Mouse (Mus musculus) heart, postnatal 0 days (tissue): ENCODE measurements around the gene Slc29a3. TPM values are rescaled to one million over a fixed set of nuclear protein-coding genes. Genes with fewer than 3 reads are reported as not detected.

ENCODE experiments used
- ATAC-seq: fragments of 200-750 bp; cut with Nextera tagmentation; 2 replicates; pipeline ENCODE4 v1.8.0; 2017; ENCODE audit warnings: low read depth, moderate number of reproducible peaks, moderate library complexity; ENCODE audit not compliant: insufficient read depth
- DNase-seq: peaks from one replicate; pipeline ENCODE4 v3.0.0-alpha.2; 2016; ENCODE audit warnings: low spot score
- H3K27ac ChIP-seq: fragments of 300-500 bp; sonication (generic); 2 replicates; pipeline ENCODE4 v1.5.1; 2014; ENCODE audit warnings: low read depth, mild to moderate bottlenecking
- H3K27me3 ChIP-seq: fragments of 300-500 bp; sonication (generic); 2 replicates; pipeline ENCODE4 v1.6.1; 2014; ENCODE audit warnings: low read length, mixed read lengths; ENCODE audit not compliant: control insufficient read depth, insufficient read depth
- H3K36me3 ChIP-seq: fragments of 300-500 bp; sonication (generic); replicated peaks from 2 replicates; pipeline ENCODE4 v1.6.1; 2014; ENCODE audit warnings: low read length, mixed read lengths; ENCODE audit not compliant: control insufficient read depth, insufficient read depth
- H3K4me1 ChIP-seq: fragments of 300-500 bp; sonication (generic); 2 replicates; pipeline ENCODE4 v1.6.1; 2014; ENCODE audit warnings: antibody characterized with exemption; ENCODE audit not compliant: control insufficient read depth, insufficient read depth
- H3K4me2 ChIP-seq: fragments of 300-500 bp; sonication (generic); 2 replicates; pipeline ENCODE4 v1.6.1; 2014; ENCODE audit warnings: low read depth, mild to moderate bottlenecking, low read length, moderate library complexity
- H3K4me3 ChIP-seq: fragments of 300-500 bp; sonication (generic); 2 replicates; pipeline ENCODE4 v1.5.1; 2014; ENCODE audit warnings: low read depth, low read length
- H3K9ac ChIP-seq: fragments of 300-500 bp; sonication (generic); replicated peaks from 2 replicates; pipeline ENCODE4 v1.6.1; 2014; ENCODE audit warnings: low read depth, low read length, mixed read lengths
- H3K9me3 ChIP-seq: fragments of 300-500 bp; sonication (generic); replicated peaks from 2 replicates; pipeline ENCODE4 v1.6.1; 2016; ENCODE audit warnings: low read length; ENCODE audit not compliant: control insufficient read depth
- CTCF ChIP-seq: IDR thresholded peaks from 2 replicates; pipeline ENCODE4 v1.5.1; 2016; ENCODE audit warnings: antibody characterized with exemption, control low read depth, low read depth
- EP300 ChIP-seq: IDR thresholded peaks from 2 replicates; pipeline ENCODE4 v1.6.1; 2016; ENCODE audit warnings: antibody characterized with exemption, low read depth
- WGBS: fragments of 180-500 bp; shearing (Covaris S2); extraction: QIAGEN DNeasy Blood & Tissue Kit; methylation state at CpG from one replicate; pipeline ENCODE4 v1.1.7; 2014; 5-methylcytosine and 5-hydroxymethylcytosine counted together
- polyA plus RNA-seq: library from polyadenylated mRNA; unstranded; fragments of >200 nt; fragmentation: Nextera tagmentation; extraction: Ambion mirVana; gene quantifications from 2 replicates; pipeline ENCODE4 v1.2.1, GENCODE M21; 2015
- total RNA-seq: library from RNA; depleted of rRNA; stranded (reverse); fragments of >200 nt; gene quantifications from 2 replicates; pipeline ENCODE4 v1.2.3, GENCODE M21; 2014; ENCODE audit warnings: low replicate concordance

The Slc29a3 gene
- total and polyA plus RNA-seq, 2 experiments from 2014 or later: 1.6 to 4.4 TPM

DNA sequence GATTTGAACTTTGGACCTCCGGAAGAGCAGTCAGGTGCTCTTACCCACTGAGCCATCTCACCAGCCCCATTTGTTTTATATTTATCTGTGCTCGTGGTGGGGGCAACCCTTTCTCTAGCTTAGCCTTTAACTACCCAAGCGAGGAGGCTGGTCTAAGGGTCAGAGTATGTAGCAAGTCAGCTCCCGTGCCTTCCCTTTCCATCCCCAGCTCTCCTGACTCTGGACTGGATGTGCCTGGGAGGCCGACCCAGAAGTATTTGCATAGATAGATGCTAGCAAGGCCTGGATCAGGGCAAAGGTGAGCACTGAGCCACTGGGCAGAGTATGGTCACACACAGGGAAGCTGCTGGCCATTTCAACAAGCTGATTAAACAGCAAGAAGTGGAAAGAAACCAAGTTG, 43.8 kb downstream of the Slc29a3 start:
- H3K4me3 ChIP-seq: no peak overlapping the region
- DNase-seq (no peak), ATAC-seq (no peak)
- H3K4me2 ChIP-seq: no peak overlapping the region
- no peaks in the 10 kb centered on the region for H3K36me3 ChIP-seq
- H3K9me3 ChIP-seq: 0 out of 2 replicates have a peak, but pooled peaks cover 1% of the 10 kb centered on the region
- no peak overlapping the region for H3K27ac ChIP-seq
- H3K9ac ChIP-seq: no peak overlapping the region
- no peak for TF ChIP-seq CTCF
- no peak for TF ChIP-seq EP300
- H3K27me3 ChIP-seq: no peaks in the 10 kb centered on the region
- no peaks in the 10 kb centered on the region for H3K4me1 ChIP-seq
- WGBS: 82% methylated on average over 5 of the region's 5 CpGs

DNA sequence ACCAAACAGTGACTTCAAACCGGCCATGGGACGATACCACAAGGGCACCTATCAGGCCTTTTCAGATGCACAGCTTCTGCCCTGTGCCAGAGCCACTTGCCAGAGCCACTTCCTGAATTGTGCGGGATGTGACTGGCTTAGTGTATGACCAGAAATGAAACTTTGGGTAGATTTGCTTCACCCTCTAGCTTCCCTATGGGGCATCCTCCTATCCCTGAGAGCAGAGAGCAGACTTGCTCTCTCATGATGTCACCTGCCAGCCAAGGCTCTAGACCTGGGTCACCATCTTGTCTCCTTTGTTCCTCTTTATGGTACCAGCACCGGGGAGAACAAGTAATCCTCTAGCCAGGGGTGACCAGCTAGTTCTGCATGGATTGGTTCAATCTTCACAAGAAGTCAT, 46.3 kb downstream of the Slc29a3 start:
- no peak overlapping the region for H3K4me2 ChIP-seq
- no peaks in the 10 kb centered on the region for H3K36me3 ChIP-seq
- no peak overlapping the region for H3K27ac ChIP-seq
- no peak for DNase-seq
- WGBS: 69% methylated on average over 4 of the region's 4 CpGs
- no peak for ATAC-seq
- H3K4me3 ChIP-seq: no peak overlapping the region
- H3K9ac ChIP-seq: no peak overlapping the region
- H3K4me1 ChIP-seq: no peaks in the 10 kb centered on the region
- H3K9me3 ChIP-seq: no peaks in the 10 kb centered on the region
- no peaks in the 10 kb centered on the region for H3K27me3 ChIP-seq
- TF ChIP-seq CTCF (no peak), EP300 (no peak)

DNA sequence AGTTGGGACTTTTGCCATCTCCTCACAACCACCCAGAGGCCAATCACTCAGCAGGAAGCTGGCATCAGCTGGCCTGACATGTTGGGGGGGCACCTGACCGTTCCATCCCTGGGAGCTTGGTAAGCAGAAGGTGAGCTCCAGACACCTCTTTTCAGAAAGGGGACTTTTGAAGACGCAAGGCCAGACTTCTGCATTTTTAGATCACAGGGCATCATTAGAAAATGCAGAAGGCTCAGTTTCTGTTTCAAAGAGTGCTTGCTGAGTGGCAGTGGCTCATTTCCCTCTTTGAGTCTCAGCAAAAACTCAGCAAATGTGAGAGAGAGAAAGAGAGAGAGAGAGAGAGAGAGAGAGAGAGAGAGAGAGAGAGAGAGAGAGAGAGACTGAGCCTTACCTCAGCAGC, 47.5 kb downstream of the Slc29a3 start:
- H3K4me3 ChIP-seq: no peak overlapping the region
- H3K4me1 ChIP-seq: no peaks in the 10 kb centered on the region
- no peaks in the 10 kb centered on the region for H3K36me3 ChIP-seq
- no peaks in the 10 kb centered on the region for H3K9me3 ChIP-seq
- no peak for TF ChIP-seq CTCF
- no peak for TF ChIP-seq EP300
- H3K9ac ChIP-seq: no peak overlapping the region
- DNase-seq (no peak), ATAC-seq (no peak)
- 38% methylated on average over 2 of the region's 2 CpGs for WGBS
- H3K27ac ChIP-seq: no peak overlapping the region
- no peaks in the 10 kb centered on the region for H3K27me3 ChIP-seq
- no peak overlapping the region for H3K4me2 ChIP-seq

DNA sequence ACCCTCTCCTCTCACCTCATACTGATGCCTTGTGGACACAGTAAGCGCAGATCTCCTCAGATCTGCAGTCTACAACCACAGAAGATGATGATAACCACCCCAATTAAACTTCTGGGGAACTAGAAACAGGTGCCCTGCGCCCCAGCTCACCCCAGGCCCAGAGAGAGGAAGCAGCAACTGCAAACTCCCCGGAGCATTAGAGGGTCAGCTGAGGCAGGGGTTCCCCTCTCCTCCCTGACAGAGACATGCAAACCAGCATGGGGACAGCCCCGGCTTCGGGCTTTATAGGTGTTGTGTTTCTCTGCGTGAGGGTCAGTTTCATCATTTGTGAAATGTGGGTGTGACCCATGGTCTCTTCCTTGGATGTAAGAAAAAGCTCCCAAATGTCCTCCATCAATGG, 54.8 kb downstream of the Slc29a3 start:
- Histone ChIP-seq H3K4me3 (no peak overlapping the region), H3K4me2 (no peak overlapping the region)
- 79% methylated on average over 6 of the region's 6 CpGs for WGBS

DNA sequence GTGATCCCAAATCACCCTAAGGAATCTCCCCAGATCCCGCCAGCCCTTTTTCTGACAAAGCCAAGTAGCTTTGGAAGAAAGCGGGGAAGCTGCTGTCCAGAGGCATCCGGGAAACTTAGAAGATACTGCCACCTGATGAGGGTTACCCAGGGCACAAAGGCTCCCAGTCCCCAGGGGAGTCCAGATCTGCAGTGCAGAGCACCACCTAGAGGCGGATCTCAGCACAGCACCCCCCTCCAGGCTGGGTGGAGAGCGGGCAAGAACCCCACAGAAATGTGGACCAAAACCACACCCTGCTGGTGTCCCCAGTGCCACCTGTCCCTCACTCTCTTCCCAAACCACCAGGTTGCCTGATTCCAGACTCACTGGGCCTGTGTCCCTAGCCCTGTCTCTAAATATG, 55.6 kb downstream of the Slc29a3 start:
- TF ChIP-seq CTCF: peak; percentile 80
- no peak for TF ChIP-seq EP300

More for the DNA sequence above, 54.8 kb downstream of the Slc29a3 start:
- no peak for TF ChIP-seq EP300
- TF ChIP-seq CTCF: no peak
- Histone ChIP-seq H3K4me1 (no peaks in the 10 kb centered on the region), H3K27me3 (peaks cover 21% of the 10 kb centered on the region), H3K9me3 (no peaks in the 10 kb centered on the region), H3K27ac (no peak overlapping the region), H3K9ac (no peak overlapping the region), H3K36me3 (no peaks in the 10 kb centered on the region)
- DNase-seq: no peak
- no peak for ATAC-seq

DNA sequence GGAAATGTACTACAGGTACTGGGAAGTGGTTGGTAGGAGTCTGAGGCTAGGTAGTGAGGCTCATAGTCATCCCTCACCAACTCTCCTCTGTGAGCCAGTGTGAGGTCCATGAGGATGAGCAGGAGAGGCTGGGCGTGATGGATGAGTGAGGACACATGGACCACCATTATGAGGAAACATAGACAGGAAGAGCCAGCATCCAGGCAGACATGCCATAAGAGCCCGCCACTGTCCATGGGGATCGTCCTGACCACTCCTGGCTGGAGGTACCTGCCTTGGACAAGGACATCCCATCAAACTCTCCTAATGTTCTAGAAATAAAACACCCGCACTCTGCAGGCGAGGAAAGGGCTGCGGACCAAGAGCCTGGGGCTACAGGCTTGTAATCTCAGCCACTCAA, 56.2 kb downstream of the Slc29a3 start, which contains the start of gene Cdh23:
Gene Cdh23, minus strand, starts transcription at position 101 of the 400 bp plus-strand sequence.
- Histone ChIP-seq H3K4me1 (no peaks in the 10 kb centered on the region), H3K36me3 (no peaks in the 10 kb centered on the region), H3K27me3 (peaks cover 25% of the 10 kb centered on the region), H3K4me2 (no peak within 1 kb of the TSS), H3K9ac (no peak within 1 kb of the TSS), H3K27ac (no peak within 1 kb of the TSS), H3K9me3 (no peaks in the 10 kb centered on the region), H3K4me3 (no peak within 1 kb of the TSS)
- TF ChIP-seq CTCF (no peak), EP300 (no peak)
- ATAC-seq (no peak), DNase-seq (no peak)
- WGBS: 82% methylated on average over 6 of the region's 6 CpGs

More for the DNA sequence above, 55.6 kb downstream of the Slc29a3 start:
- DNase-seq (peak; percentile 30), ATAC-seq (0 out of 2 replicates have a peak, but pooled peaks have one; percentile 44)
- peaks cover 25% of the 10 kb centered on the region for H3K27me3 ChIP-seq
- no peak overlapping the region for H3K4me2 ChIP-seq
- H3K4me1 ChIP-seq: no peaks in the 10 kb centered on the region
- WGBS: 13% methylated on average over 5 of the region's 5 CpGs
- no peaks in the 10 kb centered on the region for H3K36me3 ChIP-seq
- H3K27ac ChIP-seq: no peak overlapping the region
- no peaks in the 10 kb centered on the region for H3K9me3 ChIP-seq
- no peak overlapping the region for H3K9ac ChIP-seq
- H3K4me3 ChIP-seq: no peak overlapping the region
